Mouse (Mus musculus) left cerebral cortex, postnatal 25 days (tissue): ENCODE measurements around the gene Olfr781. TPM values are rescaled to one million over a fixed set of nuclear protein-coding genes. Genes with fewer than 3 reads are reported as not detected.
"Not testable (repeated sequence)": the region's sequence is repeated elsewhere in the genome, so short reads cannot be mapped to it uniquely, and the experiment has no call there.

Experiments used
- DNase-seq, 2 experiments: peaks; one replicate each; pipeline ENCODE4 v3.0.0; 2022; ENCODE audit warnings: low spot score in 2 of 2, mixed read lengths in 1 of 2
- intact Hi-C: fragments of 180-260 bp; cut with DNase I; formaldehyde crosslinking; loops from one replicate; pipeline ENCODE4 v1.15.1; 2025
- total RNA-seq, 2 experiments: library from RNA; stranded (reverse); gene quantifications; 2 replicates each; pipeline ENCODE4 v1.2.3; 2021

Olfr781 gene
- total RNA-seq, result not detected

- DNase-seq, result no peak
- intact Hi-C loops, result no loop called here
These were observed at the start of gene Olfr781 for GRCm38 (mm10) chr10:129328554-129328953. Olfr781 (plus strand) TSS chr10:129328854.

GRCm38 (mm10) chr10:129312973-129313372 lies 15.7 kb upstream of the Olfr781 start:
- intact Hi-C loops, result not testable (repeated sequence)

GRCm38 (mm10) chr10:129313521-129313920 lies 15.1 kb upstream of the Olfr781 start:
- DNase-seq, intact Hi-C loops: not testable (repeated sequence)

More at GRCm38 (mm10) chr10:129312973-129313372, 15.7 kb upstream of the Olfr781 start:
- not testable (repeated sequence) for DNase-seq

GRCm38 (mm10) chr10:129317817-129318216 lies 10.8 kb upstream of the Olfr781 start, which contains the start of gene Olfr780:
Olfr780 (plus strand) TSS chr10:129318117.
- intact Hi-C loops, result no loop called here
- no peak for DNase-seq

- no peak for DNase-seq
- intact Hi-C loops, result no loop called here
These were observed 19.9 kb downstream of the Olfr781 start, which contains the start of gene Olfr782 for GRCm38 (mm10) chr10:129348550-129348949. Olfr782 (plus strand) TSS chr10:129348850.

GRCm38 (mm10) chr10:129352475-129352874 lies 23.8 kb downstream of the Olfr781 start:
- DNase-seq, result not testable (repeated sequence)
- intact Hi-C loops, result loop anchor here (2.0 kb wide), 1 partner anchor 38 kb away; no protein-coding TSS in a partner anchor

- DNase-seq, intact Hi-C loops: not testable (repeated sequence)
These were observed 27.8 kb downstream of the Olfr781 start for GRCm38 (mm10) chr10:129356496-129356895.

- DNase-seq, result no peak
- intact Hi-C loops, result no loop called here
These were observed 28.7 kb downstream of the Olfr781 start for GRCm38 (mm10) chr10:129357307-129357706.

GRCm38 (mm10) chr10:129374051-129374450 lies 45.4 kb downstream of the Olfr781 start:
- intact Hi-C loops, DNase-seq: not testable (repeated sequence)

Other genes starting within 250 kb of the Olfr781 start
- gene Olfr767, start 245.9 kb upstream of the Olfr781 start, total RNA-seq, result not detected
- not detected for gene Olfr768, start 229.5 kb upstream of the Olfr781 start, total RNA-seq
- gene Olfr769, start 211.0 kb upstream of the Olfr781 start, total RNA-seq, result not detected
- not detected for gene Olfr770, start 189.9 kb upstream of the Olfr781 start, total RNA-seq
- gene Olfr771, start 164.1 kb upstream of the Olfr781 start, total RNA-seq, result not detected
- gene Olfr772, start 150.9 kb upstream of the Olfr781 start, total RNA-seq, result not detected
- gene Olfr773, start 141.4 kb upstream of the Olfr781 start, total RNA-seq, result not detected
- gene Olfr774, start 92.7 kb upstream of the Olfr781 start, total RNA-seq, result not detected
- not detected for gene Olfr775, start 80.4 kb upstream of the Olfr781 start, total RNA-seq
- gene Olfr776, start 69.7 kb upstream of the Olfr781 start, total RNA-seq, result not detected
- gene Olfr777, start 57.4 kb upstream of the Olfr781 start, total RNA-seq, result not detected
- gene Olfr780, start 10.7 kb upstream of the Olfr781 start, total RNA-seq, result not detected
- gene Olfr782, start 20.0 kb downstream of the Olfr781 start, total RNA-seq, result not detected
- under 1 TPM in 1 of 2 experiments, not detected in 1; 0.23 TPM for gene Olfr784, start 55.2 kb downstream of the Olfr781 start, total RNA-seq
- gene Olfr785, start 76.6 kb downstream of the Olfr781 start, total RNA-seq, result not detected
- not detected for gene Olfr786, start 98.5 kb downstream of the Olfr781 start, total RNA-seq
- not detected for gene Olfr787, start 133.0 kb downstream of the Olfr781 start, total RNA-seq
- gene Olfr788, start 142.1 kb downstream of the Olfr781 start, total RNA-seq, result not detected
- gene Olfr789, start 155.9 kb downstream of the Olfr781 start, total RNA-seq, result not detected
- gene Olfr790, start 169.6 kb downstream of the Olfr781 start, total RNA-seq, result not detected
- gene Olfr791, start 192.9 kb downstream of the Olfr781 start, total RNA-seq, result not detected
- not detected for gene Olfr792, start 210.3 kb downstream of the Olfr781 start, total RNA-seq
- not detected for gene Olfr794, start 238.8 kb downstream of the Olfr781 start, total RNA-seq